Mouse (Mus musculus): ENCODE measurements at regions not wholly inside any gene's neighbourhood (a gene's known extent, or its start where the extent isn't known, plus 50 kb on each side); places are given as distances from the start of the nearest gene placed in this dataset.

GRCm38 (mm10) chr1:90285318-90285717 is 81.5 kb downstream of the Ackr3 start:
- no peak overlapping the region for H3K27ac ChIP-seq (ENCODE audit: low read depth, low read length)
- ATAC-seq (ENCODE audit: low read depth), result no peak
- no peaks in the 10 kb centered on the region for H3K36me3 ChIP-seq (ENCODE audit: control insufficient read depth, insufficient read depth, low read length)
- H3K9me3 ChIP-seq (ENCODE audit: control insufficient read depth, low read length), result no peaks in the 10 kb centered on the region
- H3K4me3 ChIP-seq (ENCODE audit: low read depth, low read length), result no peak overlapping the region
- H3K9ac ChIP-seq (replicated peaks; ENCODE audit: low read depth, low read length), result no peak overlapping the region
- H3K4me2 ChIP-seq (ENCODE audit: low read depth, low read length), result no peak overlapping the region
- peaks cover 20% of the 10 kb centered on the region; the same call in 1 of the 2 replicates for H3K4me1 ChIP-seq (ENCODE audit: control insufficient read depth, insufficient read depth, low read length)
- WGBS, result 45% methylated on average over 4 of the region's 4 CpGs
- no peaks in the 10 kb centered on the region; the same call in 1 of the 2 replicates for H3K27me3 ChIP-seq (ENCODE audit: control insufficient read depth, insufficient read depth, low read length)

GRCm38 (mm10) chr1:90287251-90287650 is 83.5 kb downstream of the Ackr3 start:
- Histone ChIP-seq H3K4me3 (ENCODE audit: low read depth, low read length) (no peak overlapping the region), H3K27ac (ENCODE audit: low read depth, low read length) (no peak overlapping the region), H3K4me1 (ENCODE audit: control insufficient read depth, insufficient read depth, low read length) (peaks cover 20% of the 10 kb centered on the region; the same call in 1 of the 2 replicates), H3K27me3 (ENCODE audit: control insufficient read depth, insufficient read depth, low read length) (no peaks in the 10 kb centered on the region; the same call in 1 of the 2 replicates), H3K4me2 (ENCODE audit: low read depth, low read length) (no peak overlapping the region), H3K9me3 (ENCODE audit: control insufficient read depth, low read length) (no peaks in the 10 kb centered on the region), H3K36me3 (ENCODE audit: control insufficient read depth, insufficient read depth, low read length) (no peaks in the 10 kb centered on the region), H3K9ac (replicated peaks; ENCODE audit: low read depth, low read length) (no peak overlapping the region)
- WGBS, result 83% methylated on average over 3 of the region's 3 CpGs
- ATAC-seq (ENCODE audit: low read depth), result no peak

GRCm38 (mm10) chr1:90288892-90289731 is 85.3 kb downstream of the Ackr3 start:
- WGBS, result 55% methylated on average over 8 of the region's 8 CpGs
- H3K9ac ChIP-seq (replicated peaks; ENCODE audit: low read depth, low read length), result no peak overlapping the region
- H3K36me3 ChIP-seq (ENCODE audit: control insufficient read depth, insufficient read depth, low read length), result no peaks in the 10 kb centered on the region
- no peak for ATAC-seq (ENCODE audit: low read depth)
- H3K9me3 ChIP-seq (ENCODE audit: control insufficient read depth, low read length), result no peaks in the 10 kb centered on the region
- H3K4me3 ChIP-seq (ENCODE audit: low read depth, low read length), result no peak overlapping the region
- no peak overlapping the region for H3K4me2 ChIP-seq (ENCODE audit: low read depth, low read length)
- H3K27me3 ChIP-seq (ENCODE audit: control insufficient read depth, insufficient read depth, low read length), result no peaks in the 10 kb centered on the region; the same call in 1 of the 2 replicates
- 0 out of 2 replicates have a peak, but pooled peaks cover 8% of the 10 kb centered on the region for H3K4me1 ChIP-seq (ENCODE audit: control insufficient read depth, insufficient read depth, low read length)
- H3K27ac ChIP-seq (ENCODE audit: low read depth, low read length), result no peak overlapping the region

DNA sequence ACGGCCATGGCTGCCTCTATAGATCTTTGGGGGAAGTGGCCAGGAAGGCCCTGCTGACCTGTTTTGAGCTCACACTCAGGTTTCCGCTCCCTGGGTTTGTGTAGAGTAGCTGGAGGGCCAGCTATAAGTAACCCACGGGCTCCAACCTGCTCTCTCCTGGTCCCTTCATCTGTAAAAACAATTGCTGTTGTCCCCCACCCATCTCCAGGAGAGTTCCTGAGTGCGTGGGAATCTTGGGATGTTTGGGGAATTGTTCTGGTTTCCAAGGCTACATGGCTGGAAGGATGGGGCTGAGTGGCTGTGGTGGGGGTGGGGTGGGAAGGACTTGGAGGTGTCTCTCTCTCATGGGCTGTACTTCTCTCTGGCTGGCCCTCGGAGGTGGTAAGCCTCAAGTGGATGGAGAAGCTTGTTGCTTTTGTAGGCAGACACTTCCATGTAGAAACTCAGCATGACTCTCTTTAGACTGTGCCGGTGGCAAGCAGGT is 86.0 kb downstream of the Ackr3 start:
- Histone ChIP-seq H3K9ac (replicated peaks; ENCODE audit: low read depth, low read length) (no peak overlapping the region), H3K4me3 (ENCODE audit: low read depth, low read length) (no peak overlapping the region), H3K4me1 (ENCODE audit: control insufficient read depth, insufficient read depth, low read length) (0 out of 2 replicates have a peak, but pooled peaks cover 8% of the 10 kb centered on the region), H3K27ac (ENCODE audit: low read depth, low read length) (no peak overlapping the region), H3K27me3 (ENCODE audit: control insufficient read depth, insufficient read depth, low read length) (no peaks in the 10 kb centered on the region; the same call in 1 of the 2 replicates), H3K4me2 (ENCODE audit: low read depth, low read length) (no peak overlapping the region), H3K36me3 (ENCODE audit: control insufficient read depth, insufficient read depth, low read length) (no peaks in the 10 kb centered on the region), H3K9me3 (ENCODE audit: control insufficient read depth, low read length) (no peaks in the 10 kb centered on the region)
- WGBS, result 16% methylated on average over 6 of the region's 6 CpGs
- ATAC-seq (ENCODE audit: low read depth), result peak; percentile 53; the same call in 1 of the 2 replicates

DNA sequence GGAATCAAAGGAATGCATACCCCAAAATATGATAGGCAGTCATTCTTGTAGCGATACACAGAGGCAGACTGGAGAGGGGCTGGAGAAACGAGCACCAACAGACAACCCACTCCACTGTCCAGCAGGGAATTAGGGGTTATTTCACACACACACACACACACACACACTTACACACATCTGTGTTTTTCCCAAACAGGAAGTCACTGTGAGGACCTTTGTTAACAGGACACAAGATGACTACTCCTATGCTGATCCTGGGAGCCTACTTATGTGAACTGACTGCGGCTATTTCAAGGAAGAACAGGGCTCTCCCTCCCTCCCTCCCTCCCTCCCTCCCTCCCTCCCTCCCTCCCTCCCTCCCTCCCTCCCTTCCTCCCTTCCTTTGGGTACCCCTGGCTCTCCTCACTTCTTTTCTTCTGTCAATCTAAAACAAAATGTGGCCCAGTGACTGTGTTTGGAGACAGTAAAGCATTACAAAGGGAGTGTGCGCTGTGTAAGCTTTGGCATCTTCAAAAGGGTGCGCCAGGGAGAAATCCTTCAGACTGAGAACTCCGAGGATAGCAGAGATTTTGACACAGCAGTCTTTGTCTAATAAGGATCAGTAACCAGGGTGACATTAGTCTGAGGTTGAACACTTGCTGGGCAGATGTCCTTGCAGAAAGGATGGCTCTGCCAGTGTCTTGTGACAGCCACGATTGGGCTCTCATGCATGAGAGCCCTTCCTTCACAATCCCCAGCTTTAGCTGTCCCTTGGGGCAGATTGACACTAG is 86.8 kb downstream of the Ackr3 start:
- no peak overlapping the region for H3K4me3 ChIP-seq (ENCODE audit: low read depth, low read length)
- H3K9me3 ChIP-seq (ENCODE audit: control insufficient read depth, low read length), result no peaks in the 10 kb centered on the region
- no peak overlapping the region for H3K4me2 ChIP-seq (ENCODE audit: low read depth, low read length)
- 32% methylated on average over 7 of the region's 7 CpGs for WGBS
- peak; percentile 50; the same call in 1 of the 2 replicates for ATAC-seq (ENCODE audit: low read depth)
- no peak overlapping the region for H3K27ac ChIP-seq (ENCODE audit: low read depth, low read length)
- 0 out of 2 replicates have a peak, but pooled peaks cover 5% of the 10 kb centered on the region for H3K4me1 ChIP-seq (ENCODE audit: control insufficient read depth, insufficient read depth, low read length)
- no peaks in the 10 kb centered on the region; the same call in 1 of the 2 replicates for H3K27me3 ChIP-seq (ENCODE audit: control insufficient read depth, insufficient read depth, low read length)
- H3K9ac ChIP-seq (replicated peaks; ENCODE audit: low read depth, low read length), result no peak overlapping the region
- H3K36me3 ChIP-seq (ENCODE audit: control insufficient read depth, insufficient read depth, low read length), result no peaks in the 10 kb centered on the region

DNA sequence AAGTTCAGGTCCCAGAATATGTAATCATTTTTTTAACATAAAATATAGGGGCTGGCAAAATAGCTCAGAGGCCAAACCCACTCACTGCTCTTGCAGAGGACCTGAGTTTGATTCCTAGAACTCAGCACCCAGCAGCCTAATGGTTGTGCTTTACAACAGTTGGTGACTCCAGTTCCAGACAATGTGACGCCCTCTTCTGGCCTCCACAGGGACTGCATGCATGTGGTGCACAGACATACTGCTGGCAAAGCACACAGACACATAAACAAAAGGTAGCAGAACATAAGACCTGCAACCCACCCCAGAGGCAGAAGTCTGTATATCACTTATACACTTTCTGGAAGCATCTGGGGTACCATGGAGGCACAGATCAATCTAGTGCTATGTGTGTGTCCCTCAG is 87.5 kb downstream of the Ackr3 start:
- no peaks in the 10 kb centered on the region for H3K9me3 ChIP-seq (ENCODE audit: control insufficient read depth, low read length)
- no peak for ATAC-seq (ENCODE audit: low read depth)
- no peaks in the 10 kb centered on the region for H3K36me3 ChIP-seq (ENCODE audit: control insufficient read depth, insufficient read depth, low read length)
- no peaks in the 10 kb centered on the region; the same call in 1 of the 2 replicates for H3K27me3 ChIP-seq (ENCODE audit: control insufficient read depth, insufficient read depth, low read length)
- 91% methylated on average over 1 of the region's 1 CpGs for WGBS
- H3K4me1 ChIP-seq (ENCODE audit: control insufficient read depth, insufficient read depth, low read length), result 0 out of 2 replicates have a peak, but pooled peaks cover 5% of the 10 kb centered on the region
- H3K9ac ChIP-seq (replicated peaks; ENCODE audit: low read depth, low read length), result no peak overlapping the region
- no peak overlapping the region for H3K4me2 ChIP-seq (ENCODE audit: low read depth, low read length)
- no peak overlapping the region for H3K27ac ChIP-seq (ENCODE audit: low read depth, low read length)
- no peak overlapping the region for H3K4me3 ChIP-seq (ENCODE audit: low read depth, low read length)

- no peak for ATAC-seq (ENCODE audit: low read depth)
- no peaks in the 10 kb centered on the region for H3K9me3 ChIP-seq (ENCODE audit: control insufficient read depth, low read length)
- H3K4me1 ChIP-seq (ENCODE audit: control insufficient read depth, insufficient read depth, low read length), result no peaks in the 10 kb centered on the region
- no peak overlapping the region for H3K4me3 ChIP-seq (ENCODE audit: low read depth, low read length)
- H3K36me3 ChIP-seq (ENCODE audit: control insufficient read depth, insufficient read depth, low read length), result no peaks in the 10 kb centered on the region
- 23% methylated on average over 5 of the region's 5 CpGs for WGBS
- no peak overlapping the region for H3K9ac ChIP-seq (replicated peaks; ENCODE audit: low read depth, low read length)
- H3K27ac ChIP-seq (ENCODE audit: low read depth, low read length), result no peak overlapping the region
- no peak overlapping the region for H3K4me2 ChIP-seq (ENCODE audit: low read depth, low read length)
- no peaks in the 10 kb centered on the region for H3K27me3 ChIP-seq (ENCODE audit: control insufficient read depth, insufficient read depth, low read length)
Measured at GRCm38 (mm10) chr1:90297751-90298150, 94.0 kb downstream of the Ackr3 start.

DNA sequence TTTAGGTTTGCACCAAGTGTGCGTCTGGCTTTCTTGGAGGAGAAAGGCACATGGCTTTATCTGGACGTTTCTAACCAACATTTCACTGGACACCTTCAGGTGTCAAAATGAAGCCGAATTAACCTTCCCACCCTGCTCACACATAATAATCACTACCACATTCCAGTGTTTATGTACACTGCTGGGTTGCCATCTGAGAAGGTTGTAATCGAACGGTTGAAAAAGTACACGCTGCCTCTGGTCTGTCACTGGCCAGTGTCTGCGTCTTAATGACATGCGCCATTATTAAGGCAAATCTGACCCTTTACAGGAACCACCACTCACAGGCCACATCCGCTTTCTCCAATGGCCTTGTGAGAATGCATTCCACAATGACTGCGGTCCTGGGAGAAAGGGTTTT is 96.4 kb downstream of the Ackr3 start:
- Histone ChIP-seq H3K4me2 (ENCODE audit: low read depth, low read length) (no peak overlapping the region), H3K4me1 (ENCODE audit: control insufficient read depth, insufficient read depth, low read length) (no peaks in the 10 kb centered on the region), H3K27ac (ENCODE audit: low read depth, low read length) (no peak overlapping the region), H3K9ac (replicated peaks; ENCODE audit: low read depth, low read length) (no peak overlapping the region), H3K36me3 (ENCODE audit: control insufficient read depth, insufficient read depth, low read length) (no peaks in the 10 kb centered on the region), H3K27me3 (ENCODE audit: control insufficient read depth, insufficient read depth, low read length) (no peaks in the 10 kb centered on the region), H3K4me3 (ENCODE audit: low read depth, low read length) (no peak overlapping the region), H3K9me3 (ENCODE audit: control insufficient read depth, low read length) (no peaks in the 10 kb centered on the region)
- 91% methylated on average over 10 of the region's 10 CpGs for WGBS
- ATAC-seq (ENCODE audit: low read depth), result no peak
